Mouse (Mus musculus): Measurements from ENCODE around the gene Frmpd4. TPM values are rescaled to one million over a fixed set of nuclear protein-coding genes. Genes with fewer than 3 reads are reported as not detected.

Gene Frmpd4
- polyA plus RNA-seq, 1 experiment from 2014 or later = 0.11 TPM

Other genes starting within 250 kb of the Frmpd4 start
- 36.5 and 39.2 TPM in 2 replicates for gene Msl3, start 96.7 kb upstream of the Frmpd4 start, polyA plus RNA-seq (2014; fragmentation: Nextera tagmentation; extraction: Ambion mirVana)
- 1.4 and 1.7 TPM in 2 replicates for gene Arhgap6, start 217.9 kb upstream of the Frmpd4 start, polyA plus RNA-seq (2014; fragmentation: Nextera tagmentation; extraction: Ambion mirVana)

All from limb, embryonic 11.5 days (tissue).